Mouse (Mus musculus) mouse embryonic stem cell (cell line): ENCODE measurements around the gene Fgf4.

Experiments
- in situ Hi-C, 2 experiments: fragments of 300-500 bp; cut with MboI; formaldehyde crosslinking; loops; 1 replicate in 1 of 2; 3 replicates in 1 of 2; pipeline ENCODE4 v1.14.3; 2019 to 2020; ENCODE audit warnings: low sequenced_read_pairs in 2 of 2, low pct_unique_long_range_greater_than_20kb in 1 of 2, mixed read lengths in 1 of 2; ENCODE audit not compliant: unreplicated experiment in 1 of 2

The Fgf4 gene

GRCm38 (mm10) chr7:144847067-144847466 lies at the start of gene Fgf4:
Gene Fgf4 (plus strand): TSS chr7:144847367.
- in situ Hi-C loops, result loop anchor here in 1 of 2 experiments (5.0 kb wide), 1 partner anchor 35 kb away; no protein-coding TSS in a partner anchor

GRCm38 (mm10) chr7:144798471-144798870 lies 48.7 kb upstream of the Fgf4 start:
- in situ Hi-C loops, result no loop called here

- in situ Hi-C loops, result no loop called here
Observed at GRCm38 (mm10) chr7:144807036-144807435, 40.1 kb upstream of the Fgf4 start.

GRCm38 (mm10) chr7:144807976-144808577 lies 39.1 kb upstream of the Fgf4 start:
- in situ Hi-C loops, result no loop called here

- in situ Hi-C loops, result no loop called here
Observed at GRCm38 (mm10) chr7:144811521-144811920, 35.6 kb upstream of the Fgf4 start.

GRCm38 (mm10) chr7:144821901-144822300 lies 25.3 kb upstream of the Fgf4 start:
- in situ Hi-C loops, result no loop called here

- in situ Hi-C loops, result no loop called here
Observed at GRCm38 (mm10) chr7:144823988-144824387, 23.2 kb upstream of the Fgf4 start.

GRCm38 (mm10) chr7:144828369-144828768 lies 18.8 kb upstream of the Fgf4 start:
- in situ Hi-C loops, result no loop called here

- in situ Hi-C loops, result no loop called here
Observed at GRCm38 (mm10) chr7:144837891-144838488, 9.2 kb upstream of the Fgf4 start, which contains the start of gene Fgf3. Gene Fgf3 (plus strand): TSS chr7:144838083.

GRCm38 (mm10) chr7:144838522-144839503 lies 8.4 kb upstream of the Fgf4 start:
- in situ Hi-C loops, result no loop called here

- in situ Hi-C loops, result loop anchor here in 1 of 2 experiments (5.0 kb wide), 1 partner anchor 36 kb away; no protein-coding TSS in a partner anchor
Observed at GRCm38 (mm10) chr7:144846158-144846557, 1.0 kb upstream of the Fgf4 start.

GRCm38 (mm10) chr7:144851321-144851720 lies 4.2 kb downstream of the Fgf4 start:
- in situ Hi-C loops, result no loop called here

- in situ Hi-C loops, result no loop called here
Observed at GRCm38 (mm10) chr7:144854966-144855365, 7.8 kb downstream of the Fgf4 start.

- in situ Hi-C loops, result no loop called here
Observed at GRCm38 (mm10) chr7:144857158-144857557, 10.0 kb downstream of the Fgf4 start.

- in situ Hi-C loops, result no loop called here
Observed at GRCm38 (mm10) chr7:144857826-144858342, 10.7 kb downstream of the Fgf4 start.

- in situ Hi-C loops, result no loop called here
Observed at GRCm38 (mm10) chr7:144858702-144859101, 11.5 kb downstream of the Fgf4 start.

- in situ Hi-C loops, result no loop called here
Observed at GRCm38 (mm10) chr7:144861056-144861768, 14.0 kb downstream of the Fgf4 start.

GRCm38 (mm10) chr7:144861769-144862070 lies 14.6 kb downstream of the Fgf4 start:
- in situ Hi-C loops, result no loop called here
